Mouse (Mus musculus) ovary, postnatal 10 days (tissue): ENCODE data around the gene Phykpl.
"Not testable (repeated sequence)": the region's sequence is repeated elsewhere in the genome, so short reads cannot be mapped to it uniquely, and the experiment has no call there.

Source experiments
- DNase-seq: peaks from one replicate; pipeline ENCODE4 v3.0.0; 2022; ENCODE audit warnings: low spot score

The Phykpl gene

GRCm38 (mm10) chr11:51587059-51587458 lies 2.5 kb downstream of the Phykpl start:
- DNase-seq: no peak

GRCm38 (mm10) chr11:51588833-51589232 lies 4.3 kb downstream of the Phykpl start:
- DNase-seq: no peak

- DNase-seq: no peak
Measured at GRCm38 (mm10) chr11:51590002-51590401, 5.4 kb downstream of the Phykpl start.

- DNase-seq: no peak
Measured at GRCm38 (mm10) chr11:51591168-51591567, 6.6 kb downstream of the Phykpl start.

GRCm38 (mm10) chr11:51591915-51592314 lies 7.4 kb downstream of the Phykpl start:
- DNase-seq: no peak

- DNase-seq: no peak
Measured at GRCm38 (mm10) chr11:51593368-51593767, 8.8 kb downstream of the Phykpl start.

GRCm38 (mm10) chr11:51593849-51594248 lies 9.3 kb downstream of the Phykpl start:
- DNase-seq: no peak

- no peak for DNase-seq
Measured at GRCm38 (mm10) chr11:51594715-51595350, 10.3 kb downstream of the Phykpl start.

GRCm38 (mm10) chr11:51595459-51596083 lies 11.0 kb downstream of the Phykpl start:
- no peak for DNase-seq

GRCm38 (mm10) chr11:51597553-51597952 lies 13.0 kb downstream of the Phykpl start:
- no peak for DNase-seq

- no peak for DNase-seq
Measured at GRCm38 (mm10) chr11:51602253-51602652, 17.7 kb downstream of the Phykpl start.

- peak; percentile 77 for DNase-seq
Measured at GRCm38 (mm10) chr11:51605602-51606446, 21.3 kb downstream of the Phykpl start.

GRCm38 (mm10) chr11:51606447-51607095 lies 22.0 kb downstream of the Phykpl start, which contains the start of gene Hnrnpab:
Gene Hnrnpab, minus strand, starts transcription at chr11:51606847.
- DNase-seq: peak; percentile 96

GRCm38 (mm10) chr11:51607096-51607738 lies 22.7 kb downstream of the Phykpl start:
- DNase-seq: no peak

- DNase-seq: no peak
Measured at GRCm38 (mm10) chr11:51609266-51609909, 24.8 kb downstream of the Phykpl start.

- not testable (repeated sequence) for DNase-seq
Measured at GRCm38 (mm10) chr11:51609940-51610339, 25.4 kb downstream of the Phykpl start.

GRCm38 (mm10) chr11:51614256-51614655 lies 29.7 kb downstream of the Phykpl start:
- no peak for DNase-seq

GRCm38 (mm10) chr11:51615129-51615528 lies 30.6 kb downstream of the Phykpl start:
- no peak for DNase-seq

GRCm38 (mm10) chr11:51615601-51616000 lies 31.0 kb downstream of the Phykpl start:
- DNase-seq: peak; percentile 50

- not testable (repeated sequence) for DNase-seq
Measured at GRCm38 (mm10) chr11:51616113-51616512, 31.6 kb downstream of the Phykpl start.

GRCm38 (mm10) chr11:51617693-51618092 lies 33.1 kb downstream of the Phykpl start:
- DNase-seq: no peak
